Mouse (Mus musculus): ENCODE data around the gene Phtf2.

Gene Phtf2

DNA sequence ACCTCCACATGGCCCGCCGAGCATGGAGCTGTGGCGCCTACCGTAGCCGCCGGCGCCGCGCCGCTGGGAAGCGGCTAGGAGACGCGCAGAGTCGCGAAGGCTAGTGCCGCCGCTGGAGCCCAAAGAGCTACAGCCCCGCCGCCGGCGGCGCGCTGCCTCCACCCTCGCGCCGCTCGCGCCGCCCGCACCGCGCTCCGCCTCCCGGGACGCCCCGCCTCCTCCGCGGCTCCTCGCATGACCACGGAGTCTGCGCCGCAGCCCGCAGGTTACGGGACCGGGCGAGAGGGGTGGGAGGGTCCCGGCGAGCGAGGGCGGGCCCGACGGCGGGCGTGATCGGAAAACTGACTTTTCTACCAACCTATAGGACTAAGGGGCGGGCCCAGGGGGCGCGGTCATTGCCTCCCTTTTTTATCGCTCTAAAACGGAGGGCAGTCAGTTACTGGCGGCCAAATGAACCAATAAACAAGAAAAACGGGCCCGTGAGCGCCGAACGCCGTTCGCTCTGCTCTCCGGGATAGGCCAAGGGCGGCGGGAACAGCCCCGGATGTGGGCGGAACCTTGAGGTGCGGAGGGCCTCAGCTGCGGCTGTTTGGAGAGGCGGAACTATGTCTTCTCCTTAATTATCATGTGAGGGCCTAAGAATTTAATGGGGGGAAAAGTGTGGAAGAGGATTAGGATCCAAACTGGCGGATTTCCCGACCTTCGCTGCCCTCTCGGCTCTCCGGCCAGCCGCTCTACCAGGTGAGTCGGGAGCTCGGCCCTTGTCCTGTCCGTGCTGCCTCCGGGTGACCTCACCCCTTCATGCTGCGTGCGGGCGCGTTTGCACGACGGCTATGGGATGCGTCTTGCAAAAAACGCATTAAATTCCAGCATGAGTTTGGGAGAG, at the start of gene Phtf2, which contains the start of gene Tmem60:
Gene Phtf2 (minus strand): TSS at position 210 of the 886 bp plus-strand sequence.
Gene Tmem60 (plus strand): TSS at position 277 of the 886 bp plus-strand sequence.
- CTCF ChIA-PET = no interaction called here

DNA sequence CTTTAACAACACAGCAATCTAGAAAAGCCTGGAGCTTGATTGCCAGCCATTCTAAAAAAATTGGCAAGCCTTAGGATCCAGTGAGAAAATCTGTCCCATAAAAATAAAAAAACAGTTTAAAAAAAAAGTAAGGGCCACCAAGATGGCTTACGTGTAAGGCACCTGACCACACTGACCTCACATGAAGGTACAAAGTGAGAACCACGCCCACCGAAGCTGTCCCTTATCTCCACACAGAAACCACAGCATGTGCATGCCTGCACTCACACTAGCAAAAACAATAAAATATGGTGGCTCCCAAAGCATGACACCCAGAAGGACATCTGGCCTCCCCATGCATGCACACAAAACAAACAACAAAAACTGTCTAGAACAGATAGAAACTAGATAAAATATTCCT, 49.4 kb upstream of the Phtf2 start:
- CTCF ChIA-PET = interaction anchor here (0.5 kb wide), 1 partner anchor 18 kb away, joined by 3 read pairs; no protein-coding TSS in a partner anchor

DNA sequence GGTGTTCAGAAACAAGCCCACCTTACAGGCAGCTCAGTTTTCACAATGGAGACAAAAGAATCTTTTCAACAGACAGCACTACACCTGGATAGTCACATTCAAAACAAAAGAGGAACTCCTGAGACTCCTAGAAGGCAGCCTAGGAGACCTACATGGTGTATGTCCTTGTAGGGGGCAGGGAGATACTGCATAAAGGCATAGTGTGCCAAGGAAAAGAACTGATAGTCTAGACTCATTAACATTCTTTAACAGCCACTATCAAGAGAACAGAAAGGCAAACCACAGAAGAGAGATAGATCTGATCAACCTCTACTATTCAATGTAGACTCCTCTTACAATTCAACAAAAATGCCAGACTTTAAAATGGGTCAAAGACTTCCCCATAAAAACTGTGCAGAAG, 48.5 kb upstream of the Phtf2 start:
- CTCF ChIA-PET = no interaction called here

DNA sequence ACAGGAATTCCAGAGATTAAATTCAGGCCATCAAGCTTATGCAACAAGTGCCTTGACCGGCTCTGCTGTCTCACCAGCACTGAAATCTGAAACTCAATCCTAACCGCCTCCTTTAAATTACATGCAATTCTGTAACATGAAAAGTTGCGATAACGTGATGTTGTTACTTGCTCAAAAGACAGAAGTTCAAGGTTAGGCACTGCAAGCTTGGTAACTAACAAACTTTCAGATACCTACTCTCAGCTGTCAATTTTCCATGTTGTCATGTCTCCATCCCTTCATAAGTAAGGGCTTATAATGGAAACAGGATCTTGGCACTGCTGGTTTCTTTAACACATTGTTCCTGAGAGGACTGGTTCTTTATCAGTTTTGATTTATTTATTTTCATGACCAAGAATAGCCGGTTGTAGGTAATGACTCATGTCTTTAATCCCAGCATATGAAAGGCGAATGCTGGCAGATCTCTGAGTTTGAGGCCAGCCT, 47.8 kb upstream of the Phtf2 start:
- CTCF ChIA-PET = interaction anchor here (0.7 kb wide), 1 partner anchor 19 kb away, joined by 3 read pairs; no protein-coding TSS in a partner anchor

DNA sequence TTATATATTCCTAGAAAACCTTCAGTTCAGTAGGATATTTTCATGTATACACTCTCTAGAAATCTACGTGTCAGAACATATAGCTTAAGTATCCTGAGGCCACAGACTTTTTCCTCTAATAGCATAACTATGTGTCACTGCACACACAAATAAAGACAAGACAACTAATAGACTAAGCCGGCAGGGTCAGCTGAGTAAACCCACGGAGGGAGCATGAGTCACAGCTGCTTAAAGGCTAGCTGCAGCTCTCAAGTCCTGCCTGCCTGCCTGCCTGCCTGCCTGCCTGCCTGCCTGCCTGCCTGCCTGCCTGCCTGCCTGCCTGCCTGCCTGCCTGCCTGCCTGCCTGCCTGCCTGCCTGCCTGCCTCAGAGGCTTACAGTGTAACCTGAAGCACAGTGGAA, 43.5 kb upstream of the Phtf2 start:
- CTCF ChIA-PET = interaction anchor here (1.6 kb wide), 1 partner anchor 13 kb away, joined by 4 read pairs; no protein-coding TSS in a partner anchor

DNA sequence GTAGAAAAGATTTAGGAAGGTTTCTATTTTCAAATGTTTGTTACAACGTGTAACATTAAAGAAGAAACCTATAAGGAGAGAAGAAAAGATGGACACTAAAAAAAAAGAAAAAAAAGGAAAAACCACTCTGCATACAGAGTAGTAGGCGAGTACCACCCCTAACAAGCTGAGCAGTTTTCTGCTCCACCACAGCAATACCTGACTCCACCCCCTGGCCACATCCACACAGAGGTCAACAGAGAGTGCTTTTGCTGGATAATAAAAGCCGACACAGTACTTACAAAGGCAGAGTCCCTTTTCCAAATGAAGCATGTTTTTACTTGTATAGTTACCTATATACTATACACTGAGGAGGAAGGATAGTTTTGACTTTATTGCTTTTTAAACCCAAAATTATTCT, 42.7 kb upstream of the Phtf2 start:
- CTCF ChIA-PET = interaction anchor here (1.6 kb wide), 1 partner anchor 12 kb away, joined by 4 read pairs; no protein-coding TSS in a partner anchor

DNA sequence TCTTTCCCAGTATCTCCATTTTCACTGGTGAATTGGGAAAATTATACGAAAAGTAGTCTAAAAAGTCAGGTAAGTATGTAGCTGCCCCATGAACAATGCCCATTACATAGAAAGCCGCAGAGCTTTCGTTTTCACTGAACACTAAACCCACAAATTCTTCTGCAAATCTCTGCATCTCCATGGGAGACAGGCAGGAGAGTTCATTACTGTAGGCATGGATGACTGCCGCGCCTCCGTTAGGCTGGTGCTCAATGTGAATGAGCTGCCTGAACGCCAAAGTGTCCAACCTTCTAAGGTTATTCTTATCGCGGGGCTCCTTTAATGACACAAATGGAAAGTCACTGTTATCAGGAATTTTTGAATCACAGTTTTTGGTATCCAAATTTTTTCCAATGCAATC, 37.6 kb upstream of the Phtf2 start:
- CTCF ChIA-PET = no interaction called here

DNA sequence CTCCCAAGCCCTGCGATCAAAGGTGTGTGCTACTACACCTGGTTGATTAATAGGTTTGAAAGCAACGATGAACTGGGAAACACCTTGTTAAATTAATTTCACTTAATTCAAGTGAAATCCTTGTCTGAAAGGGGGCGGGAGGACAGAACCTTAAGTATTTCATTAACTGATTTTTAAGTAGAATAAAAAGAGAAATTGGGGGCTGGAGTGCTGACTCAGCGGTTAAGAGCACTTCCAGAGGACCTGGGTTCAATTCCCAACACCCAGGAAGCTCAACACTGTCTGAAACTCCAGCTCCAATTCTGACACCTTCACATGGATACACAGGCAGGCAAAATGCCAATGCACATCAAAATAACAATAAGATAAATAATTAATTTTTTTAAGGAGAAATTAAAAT, 37.0 kb upstream of the Phtf2 start:
- CTCF ChIA-PET = no interaction called here

DNA sequence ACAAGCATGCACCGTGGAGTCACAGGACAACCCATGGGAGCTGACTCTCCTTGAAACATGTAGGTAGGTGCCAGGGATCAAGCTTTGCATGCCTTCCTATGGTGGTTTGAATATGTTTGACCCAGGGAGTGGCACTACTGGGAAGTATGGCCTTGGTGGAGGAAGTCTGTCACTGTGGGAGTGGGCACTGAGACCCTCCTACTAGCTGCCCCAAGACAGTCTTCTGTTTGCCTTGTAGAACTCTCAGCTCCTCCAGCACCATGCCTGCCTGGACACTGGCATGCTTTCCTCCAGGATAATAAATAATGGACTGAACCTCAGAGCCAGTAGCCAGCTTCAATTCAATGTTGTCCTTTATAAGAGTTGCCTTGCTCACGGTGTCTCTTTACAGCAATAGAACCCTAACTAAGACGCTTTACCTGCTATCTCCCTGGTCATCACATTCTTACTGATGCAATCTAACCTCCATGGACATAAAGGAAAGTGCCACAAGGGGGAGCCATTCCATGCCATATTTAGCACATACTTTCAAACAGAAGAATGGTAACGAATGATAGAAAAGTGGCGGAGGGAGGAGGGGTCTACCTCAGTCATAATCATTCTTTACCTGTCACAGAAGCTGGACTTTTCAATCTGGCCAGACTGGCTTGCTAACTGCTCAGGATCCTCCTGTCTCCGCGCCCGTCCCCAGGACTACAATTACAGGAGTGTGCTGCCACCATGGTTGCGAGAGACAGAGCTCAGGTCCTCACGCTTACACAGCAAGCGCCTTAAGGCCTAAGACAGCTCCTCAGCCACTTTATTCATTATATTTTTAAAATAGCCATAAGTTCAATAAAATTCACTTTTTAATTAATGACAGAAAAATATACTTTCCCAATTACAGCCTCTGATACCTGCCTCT, 31.7 kb upstream of the Phtf2 start:
- CTCF ChIA-PET = interaction anchor here (0.9 to 1.4 kb wide), 6 partner anchors 11 to 60 kb away, joined by 3 to 4 read pairs (median 4); no protein-coding TSS in a partner anchor

DNA sequence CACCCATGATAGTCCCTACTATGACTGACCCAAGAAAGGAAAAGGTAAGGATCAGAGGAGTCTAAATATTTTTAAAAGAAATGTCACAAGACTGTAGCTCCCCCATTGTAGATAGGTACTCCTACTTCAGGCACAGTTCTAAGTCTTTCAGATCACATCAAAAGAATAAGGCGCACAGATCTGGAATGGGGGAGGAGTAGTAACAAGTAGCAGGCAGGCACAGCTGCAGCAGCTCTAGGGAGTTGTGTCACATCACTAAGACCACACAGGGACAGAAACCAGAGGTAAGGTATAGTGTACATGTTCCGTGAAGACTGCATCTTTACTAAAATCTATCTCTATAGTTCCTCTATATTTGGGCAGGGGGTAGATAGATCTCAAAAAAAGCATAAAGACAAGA, 29.8 kb upstream of the Phtf2 start:
- CTCF ChIA-PET = interaction anchor here (1.3 kb wide), 1 partner anchor 13 kb away, joined by 4 read pairs; no protein-coding TSS in a partner anchor

DNA sequence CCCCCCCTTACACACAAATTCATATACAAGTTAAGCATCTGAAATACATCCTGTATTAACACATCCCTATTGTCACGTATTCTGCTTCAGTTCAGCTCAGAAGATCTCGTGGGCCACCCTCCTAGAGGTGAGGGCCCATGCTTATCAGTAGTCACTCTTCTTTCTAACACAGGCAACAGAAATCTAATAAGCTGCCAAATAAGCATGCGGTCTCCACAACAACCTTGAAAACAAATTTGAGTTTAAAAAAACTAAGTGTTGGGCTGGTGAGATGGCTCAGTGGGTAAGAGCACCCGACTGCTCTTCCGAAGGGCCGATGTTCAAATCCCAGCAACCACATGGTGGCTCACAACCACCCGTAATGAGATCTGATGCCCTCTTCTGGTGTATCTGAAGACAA, 24.3 kb upstream of the Phtf2 start:
- CTCF ChIA-PET = no interaction called here

DNA sequence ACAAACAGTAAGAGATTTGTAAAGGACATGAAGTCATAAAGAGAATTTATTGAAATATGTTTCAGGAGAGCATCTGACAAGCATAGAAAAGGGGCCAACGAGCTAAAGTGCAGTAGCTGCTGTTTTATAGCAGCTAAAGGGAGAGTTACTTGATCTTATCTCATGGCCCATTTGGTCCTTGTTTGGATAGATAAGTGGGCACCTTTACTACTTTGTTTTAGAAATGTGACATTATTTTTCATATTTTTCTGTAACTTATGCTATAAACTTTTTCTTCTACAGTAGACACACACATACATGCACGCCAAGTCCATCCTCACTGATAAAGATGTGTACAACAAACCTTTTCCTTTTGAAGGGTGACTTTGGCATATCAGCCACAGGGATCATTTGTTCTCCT, 23.5 kb upstream of the Phtf2 start:
- CTCF ChIA-PET = no interaction called here

DNA sequence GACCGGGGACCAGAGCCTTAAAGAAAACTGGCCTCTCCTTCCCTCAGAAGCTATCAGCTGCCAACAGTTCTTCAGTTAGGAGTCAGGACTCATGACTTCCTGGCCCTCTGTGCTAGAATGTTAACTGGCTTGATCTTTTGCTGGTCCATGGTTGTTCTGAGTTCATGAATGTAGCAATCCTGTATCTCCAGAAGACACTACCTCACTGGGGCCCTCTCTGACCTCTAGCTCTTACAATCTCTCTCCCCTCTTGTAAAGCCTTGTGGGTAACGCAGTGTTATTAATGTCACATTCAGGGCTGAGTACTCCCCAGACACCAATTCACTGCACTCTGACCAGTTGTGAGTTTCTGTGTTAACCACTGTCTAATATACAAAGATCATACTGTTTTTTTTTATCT, 22.7 kb upstream of the Phtf2 start:
- CTCF ChIA-PET = no interaction called here

DNA sequence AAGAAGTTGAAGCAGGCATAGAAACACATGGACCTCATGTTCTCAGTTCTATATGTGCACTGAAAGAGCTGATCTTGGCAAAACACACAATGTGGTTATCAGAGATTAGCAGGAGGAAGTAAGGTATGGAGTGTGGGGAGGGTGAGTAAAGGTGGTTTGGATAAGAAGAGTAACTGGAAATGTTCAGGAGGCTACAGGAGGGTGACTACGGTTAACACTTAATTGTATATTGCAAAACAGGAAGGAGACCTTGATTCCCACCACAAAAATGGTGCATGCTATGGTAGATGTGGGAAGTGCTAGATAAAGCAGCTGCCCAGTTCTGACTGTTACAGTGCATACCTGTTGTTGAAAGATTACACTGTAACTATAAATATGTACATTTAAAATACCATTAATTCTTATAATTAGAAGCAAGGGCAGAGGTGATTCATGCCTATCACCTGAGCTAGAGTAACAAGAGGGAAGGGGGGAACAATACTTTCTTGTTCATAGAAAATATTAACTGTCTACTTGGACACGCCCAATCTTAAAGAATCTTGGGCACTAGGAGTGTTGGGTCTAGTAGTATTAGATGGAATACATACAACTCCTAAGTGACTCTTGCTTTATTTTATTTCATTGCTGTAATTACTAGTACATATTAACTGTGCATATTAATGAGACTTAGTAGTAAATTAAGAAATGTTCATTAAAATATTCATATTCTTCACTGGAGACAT, 15.7 kb upstream of the Phtf2 start:
- CTCF ChIA-PET = no interaction called here

DNA sequence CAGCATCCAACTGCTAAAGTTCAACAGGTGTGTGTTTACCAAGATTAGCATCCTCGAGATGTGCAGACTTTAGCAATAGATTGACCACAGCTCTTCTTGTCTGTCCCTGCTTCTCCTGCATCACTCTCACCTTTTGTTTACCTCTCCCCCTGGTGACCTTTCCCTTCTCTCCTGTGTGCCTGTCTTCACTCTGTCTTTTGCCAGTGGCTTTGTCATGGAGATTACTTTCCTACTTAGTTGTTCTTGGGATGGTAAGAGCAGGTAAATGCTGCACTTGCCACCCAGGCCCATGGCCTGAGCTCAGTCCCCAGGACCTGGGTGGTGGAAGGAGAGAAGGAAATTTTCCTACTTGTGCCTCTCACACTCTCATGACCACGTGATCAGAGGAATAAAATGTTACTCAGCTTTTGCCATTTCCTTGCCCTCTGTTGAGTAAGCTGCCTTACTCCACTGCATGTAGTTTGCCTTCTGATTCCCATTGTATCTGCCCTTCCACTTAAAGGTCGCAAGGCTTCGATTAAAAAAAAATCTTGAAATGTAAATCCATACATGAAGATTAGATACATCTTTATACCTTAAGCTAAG, 2.2 kb upstream of the Phtf2 start:
- CTCF ChIA-PET = no interaction called here

DNA sequence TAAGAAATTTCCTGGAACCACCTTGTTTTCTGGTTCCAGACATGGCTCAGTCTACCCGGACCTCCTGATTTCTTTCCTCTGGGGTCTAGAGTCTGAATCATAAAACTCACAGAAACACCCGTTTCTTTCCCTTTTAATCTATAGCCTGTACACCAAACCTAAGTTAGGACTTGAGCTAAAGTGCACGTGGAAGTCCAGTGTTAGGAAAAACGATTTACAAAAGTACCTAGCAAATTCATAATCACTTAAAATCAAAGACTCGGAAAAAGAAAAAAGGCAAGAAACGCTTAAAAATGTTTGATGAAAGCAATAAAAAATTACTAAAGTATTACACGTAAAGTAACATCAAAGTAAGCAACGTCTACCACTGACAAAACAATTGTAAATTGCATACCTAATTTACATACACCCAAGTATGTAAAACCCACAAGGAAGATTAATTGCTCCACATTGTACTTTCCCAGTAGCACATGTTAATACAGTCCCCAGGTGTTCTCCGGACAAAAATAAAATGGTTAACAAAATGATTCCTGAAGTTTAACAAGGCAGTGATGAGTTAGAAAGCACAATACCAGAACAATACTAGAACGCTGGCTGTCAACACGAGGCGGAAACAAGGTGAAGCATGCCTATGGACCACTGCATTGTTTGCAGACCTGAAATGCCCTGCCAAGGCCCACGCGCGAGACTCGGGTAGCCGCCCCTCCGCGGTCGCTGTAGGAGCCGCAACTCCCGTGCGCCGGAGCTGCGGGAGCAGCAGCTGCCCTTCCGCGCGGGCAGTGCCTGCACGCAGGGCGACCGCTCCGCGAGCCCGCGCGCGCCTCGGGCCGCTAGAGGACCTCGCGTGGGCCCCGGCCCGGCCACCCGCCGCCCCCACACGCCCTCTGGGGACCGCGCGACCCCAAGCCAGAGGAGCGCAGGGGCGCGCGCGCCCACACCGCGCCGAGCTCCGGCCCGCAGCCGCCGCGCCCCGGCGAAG, 838 bp downstream of the Phtf2 start:
- CTCF ChIA-PET = no interaction called here

DNA sequence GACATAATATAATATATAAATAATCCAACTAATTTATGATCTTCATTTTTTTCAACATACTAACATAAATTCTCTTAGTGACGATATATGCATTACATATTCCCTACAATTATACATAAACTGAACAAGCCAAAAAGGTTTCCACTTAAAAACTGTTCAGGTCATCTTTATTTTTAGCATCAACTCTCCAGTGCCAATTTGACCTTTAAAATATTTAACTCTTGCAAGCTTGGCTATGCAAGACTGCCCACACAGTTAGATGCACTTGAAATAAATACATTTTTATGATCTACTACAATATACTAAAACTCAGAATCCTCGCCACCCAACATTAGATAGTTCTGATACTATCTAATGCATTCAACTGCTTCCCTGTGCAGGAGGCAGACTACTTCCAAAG, 1.5 kb downstream of the Phtf2 start:
- CTCF ChIA-PET = interaction anchor here (0.7 kb wide), 1 partner anchor 106 kb away, joined by 11 read pairs; no protein-coding TSS in a partner anchor

DNA sequence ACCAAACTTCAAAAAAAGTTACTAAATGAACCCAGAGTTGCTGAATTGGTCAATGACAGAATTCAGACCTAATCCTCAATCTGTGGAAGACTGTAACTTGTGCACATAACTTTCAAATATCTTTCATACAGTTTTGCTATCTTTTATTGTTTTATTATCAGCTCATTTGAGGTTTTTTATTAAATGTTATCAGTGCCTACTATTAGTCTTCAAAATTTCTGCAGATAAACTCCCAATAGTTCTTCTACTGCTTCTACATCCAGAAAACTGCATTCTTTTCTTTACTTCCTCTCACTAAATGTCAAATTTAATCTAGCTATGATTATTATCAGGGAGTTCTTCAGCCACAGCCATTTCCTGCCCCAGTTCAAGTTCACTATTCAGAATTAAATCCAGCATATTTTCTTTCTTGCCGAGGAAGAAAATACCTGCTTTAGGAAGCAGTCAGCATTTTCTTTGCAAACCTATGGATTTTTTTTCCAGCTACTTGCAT, 4.9 kb downstream of the Phtf2 start:
- CTCF ChIA-PET = no interaction called here

DNA sequence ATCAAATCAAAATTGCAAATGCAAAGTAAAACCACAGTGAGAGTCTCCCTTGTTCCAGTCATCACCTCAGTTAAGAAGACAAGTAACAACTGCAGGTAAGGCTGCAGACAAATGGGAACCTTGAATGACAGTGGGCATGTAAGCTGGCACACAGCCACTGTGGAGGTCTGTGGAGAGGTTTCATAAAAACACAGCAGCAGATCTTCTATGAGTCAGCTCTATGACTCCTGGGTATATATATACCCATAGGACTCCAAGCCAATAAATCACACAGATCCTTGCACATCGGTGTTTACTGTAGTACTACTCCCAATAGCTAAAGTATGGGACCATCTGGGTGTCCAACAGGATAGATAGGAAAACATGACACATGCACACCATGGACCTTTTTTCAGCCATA, 8.8 kb downstream of the Phtf2 start:
- CTCF ChIA-PET = no interaction called here

All from spleen, embryonic (tissue).